Mouse (Mus musculus): ENCODE measurements around the gene Efhc1. TPM values are rescaled to one million over a fixed set of nuclear protein-coding genes. Genes with fewer than 3 reads are reported as not detected.
A peak's percentile ranks its signal among the peaks of the same experiment; 100 is the strongest.

Efhc1 gene
- polyA plus RNA-seq, 1 experiment from 2014 or later = 1.7 TPM

DNA sequence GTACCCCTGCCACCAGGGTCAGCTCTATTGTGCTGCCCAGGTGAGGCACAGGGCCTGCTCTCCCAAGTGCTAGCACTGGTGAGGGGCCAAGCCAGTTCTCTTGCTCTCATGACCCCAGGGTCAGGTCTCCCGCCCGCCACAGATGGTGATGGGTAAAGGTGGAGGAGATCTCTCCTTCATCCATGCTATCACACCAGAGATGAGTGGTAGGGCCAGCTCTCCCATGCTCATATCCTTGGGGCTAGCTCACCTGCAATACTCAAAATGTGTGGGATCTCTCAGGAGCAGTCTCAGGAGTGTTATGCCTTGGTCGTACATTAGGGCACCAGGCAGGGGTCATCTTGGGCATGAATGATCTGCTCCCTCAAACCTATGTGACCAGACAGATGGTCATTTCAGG lies 36.7 kb upstream of the Efhc1 start:
- ATAC-seq (ENCODE audit: low FRiP score, low TSS enrichment) = 0 out of 2 replicates have a peak, but pooled peaks have one; percentile 8
- Histone ChIP-seq H3K4me3 (ENCODE audit: low read depth, low read length) (no peak overlapping the region), H3K4me2 (replicated peaks; ENCODE audit: low read depth) (no peak overlapping the region), H3K4me1 (replicated peaks; ENCODE audit: control insufficient read depth, insufficient read depth) (0 out of 2 replicates have a peak, but pooled peaks cover 4% of the 10 kb centered on the region), H3K9me3 (ENCODE audit: control insufficient read depth, low read length) (no peaks in the 10 kb centered on the region), H3K9ac (ENCODE audit: low read length) (no peak overlapping the region), H3K27me3 (ENCODE audit: control insufficient read depth, insufficient read depth, low read length) (no peaks in the 10 kb centered on the region), H3K36me3 (ENCODE audit: control insufficient read depth, insufficient read depth, low read length) (no peaks in the 10 kb centered on the region), H3K27ac (replicated peaks) (no peak overlapping the region)
- 86% methylated on average over 3 of the region's 3 CpGs for WGBS
- no peak for TF ChIP-seq CTCF (IDR thresholded peaks at IDR 0.05; ENCODE audit: low read depth)
- TF ChIP-seq EP300 (optimal IDR thresholded peaks at IDR 0.05) = no peak
- no peak for DNase-seq (ENCODE audit: low spot score)

DNA sequence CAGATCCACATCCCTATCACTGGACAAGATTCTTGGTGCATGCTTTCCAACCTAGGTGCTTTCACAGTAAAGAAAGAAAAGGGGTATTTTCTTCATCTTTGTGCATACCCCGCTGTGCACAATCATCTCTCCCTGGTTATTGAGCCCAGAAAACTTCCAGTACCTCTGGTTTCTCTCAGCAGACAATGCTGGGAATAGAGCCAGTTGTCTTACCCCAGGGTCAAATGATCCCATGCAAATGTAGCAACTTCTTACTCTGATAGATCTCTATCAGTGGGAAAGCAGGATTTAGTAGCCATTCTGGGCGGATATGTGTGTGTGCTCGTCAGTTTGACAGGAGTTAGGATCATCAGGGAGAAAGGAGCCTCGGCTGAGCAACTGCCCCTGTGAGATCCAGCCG lies 35.8 kb upstream of the Efhc1 start:
- 66% methylated on average over 5 of the region's 5 CpGs for WGBS
- ATAC-seq (ENCODE audit: low FRiP score, low TSS enrichment) (no peak), DNase-seq (ENCODE audit: low spot score) (no peak)
- H3K4me2 ChIP-seq (replicated peaks; ENCODE audit: low read depth) = no peak overlapping the region
- no peaks in the 10 kb centered on the region for H3K36me3 ChIP-seq (ENCODE audit: control insufficient read depth, insufficient read depth, low read length)
- H3K4me3 ChIP-seq (ENCODE audit: low read depth, low read length) = no peak overlapping the region
- H3K27ac ChIP-seq (replicated peaks) = no peak overlapping the region
- 0 out of 2 replicates have a peak, but pooled peaks cover 4% of the 10 kb centered on the region for H3K4me1 ChIP-seq (replicated peaks; ENCODE audit: control insufficient read depth, insufficient read depth)
- H3K9ac ChIP-seq (ENCODE audit: low read length) = no peak overlapping the region
- TF ChIP-seq CTCF (IDR thresholded peaks at IDR 0.05; ENCODE audit: low read depth) (no peak), EP300 (optimal IDR thresholded peaks at IDR 0.05) (no peak)
- no peaks in the 10 kb centered on the region for H3K27me3 ChIP-seq (ENCODE audit: control insufficient read depth, insufficient read depth, low read length)
- H3K9me3 ChIP-seq (ENCODE audit: control insufficient read depth, low read length) = no peaks in the 10 kb centered on the region

DNA sequence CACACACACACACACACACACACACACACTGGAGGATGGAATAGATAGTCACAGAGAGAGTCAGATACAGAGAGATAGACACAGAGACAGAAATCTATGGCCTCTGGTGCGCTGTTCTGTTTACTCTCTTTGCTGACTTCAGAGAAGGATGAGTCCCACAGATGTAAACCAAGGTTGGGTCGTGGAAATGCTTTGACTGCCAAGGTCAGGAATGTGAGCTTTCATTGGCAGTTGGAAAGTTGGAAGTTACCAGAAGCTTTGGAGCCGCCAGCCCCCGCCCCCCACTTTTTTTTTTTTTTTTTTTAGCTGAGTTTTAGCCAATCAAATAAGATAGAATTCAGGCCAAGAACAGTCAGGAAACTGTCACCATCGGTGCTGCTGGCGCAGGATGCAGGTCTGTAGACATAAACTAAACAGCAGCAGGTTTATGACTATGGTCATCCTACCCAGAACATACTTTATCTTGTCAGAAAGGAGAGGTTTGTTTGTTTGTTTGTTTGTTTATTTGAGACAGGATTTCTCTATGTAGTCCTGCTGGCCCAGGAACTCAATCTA lies 33.9 kb upstream of the Efhc1 start:
- TF ChIP-seq EP300 (optimal IDR thresholded peaks at IDR 0.05) (no peak), CTCF (IDR thresholded peaks at IDR 0.05; ENCODE audit: low read depth) (no peak)
- Histone ChIP-seq H3K36me3 (ENCODE audit: control insufficient read depth, insufficient read depth, low read length) (no peaks in the 10 kb centered on the region), H3K27me3 (ENCODE audit: control insufficient read depth, insufficient read depth, low read length) (no peaks in the 10 kb centered on the region), H3K9ac (ENCODE audit: low read length) (no peak overlapping the region), H3K4me2 (replicated peaks; ENCODE audit: low read depth) (no peak overlapping the region), H3K27ac (replicated peaks) (no peak overlapping the region), H3K4me1 (replicated peaks; ENCODE audit: control insufficient read depth, insufficient read depth) (0 out of 2 replicates have a peak, but pooled peaks cover 1% of the 10 kb centered on the region), H3K4me3 (ENCODE audit: low read depth, low read length) (no peak overlapping the region), H3K9me3 (ENCODE audit: control insufficient read depth, low read length) (no peaks in the 10 kb centered on the region)
- DNase-seq (ENCODE audit: low spot score) (no peak), ATAC-seq (ENCODE audit: low FRiP score, low TSS enrichment) (no peak)
- WGBS = 75% methylated on average over 6 of the region's 6 CpGs

DNA sequence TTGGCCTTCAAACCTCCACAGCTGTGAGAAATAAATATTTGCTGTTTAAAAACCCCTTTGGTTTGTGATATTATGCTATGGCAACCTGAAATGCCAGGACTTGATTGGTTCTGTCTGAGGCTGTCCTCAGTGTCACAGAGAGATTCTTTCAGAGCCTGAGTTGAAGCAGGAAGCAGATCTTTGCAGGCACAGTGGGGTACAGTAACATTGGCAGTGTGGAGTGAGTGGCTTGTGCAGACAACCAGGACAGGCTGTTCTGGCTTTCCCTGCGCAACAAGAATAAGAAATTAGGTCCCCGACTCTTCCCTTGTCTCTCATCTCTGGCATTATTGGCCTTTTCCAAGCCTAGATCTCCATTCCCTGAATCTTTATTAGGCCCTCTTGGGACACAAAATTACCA lies 31.7 kb upstream of the Efhc1 start:
- H3K9me3 ChIP-seq (ENCODE audit: control insufficient read depth, low read length) = no peaks in the 10 kb centered on the region
- 82% methylated on average over 2 of the region's 2 CpGs for WGBS
- H3K27me3 ChIP-seq (ENCODE audit: control insufficient read depth, insufficient read depth, low read length) = no peaks in the 10 kb centered on the region
- no peak overlapping the region for H3K4me2 ChIP-seq (replicated peaks; ENCODE audit: low read depth)
- no peaks in the 10 kb centered on the region; the same call in 1 of the 2 replicates for H3K4me1 ChIP-seq (replicated peaks; ENCODE audit: control insufficient read depth, insufficient read depth)
- H3K36me3 ChIP-seq (ENCODE audit: control insufficient read depth, insufficient read depth, low read length) = no peaks in the 10 kb centered on the region
- H3K9ac ChIP-seq (ENCODE audit: low read length) = no peak overlapping the region
- H3K4me3 ChIP-seq (ENCODE audit: low read depth, low read length) = no peak overlapping the region
- no peak for TF ChIP-seq EP300 (optimal IDR thresholded peaks at IDR 0.05)
- TF ChIP-seq CTCF (IDR thresholded peaks at IDR 0.05; ENCODE audit: low read depth) = no peak
- DNase-seq (ENCODE audit: low spot score) = no peak
- no peak overlapping the region for H3K27ac ChIP-seq (replicated peaks)
- no peak for ATAC-seq (ENCODE audit: low FRiP score, low TSS enrichment)

DNA sequence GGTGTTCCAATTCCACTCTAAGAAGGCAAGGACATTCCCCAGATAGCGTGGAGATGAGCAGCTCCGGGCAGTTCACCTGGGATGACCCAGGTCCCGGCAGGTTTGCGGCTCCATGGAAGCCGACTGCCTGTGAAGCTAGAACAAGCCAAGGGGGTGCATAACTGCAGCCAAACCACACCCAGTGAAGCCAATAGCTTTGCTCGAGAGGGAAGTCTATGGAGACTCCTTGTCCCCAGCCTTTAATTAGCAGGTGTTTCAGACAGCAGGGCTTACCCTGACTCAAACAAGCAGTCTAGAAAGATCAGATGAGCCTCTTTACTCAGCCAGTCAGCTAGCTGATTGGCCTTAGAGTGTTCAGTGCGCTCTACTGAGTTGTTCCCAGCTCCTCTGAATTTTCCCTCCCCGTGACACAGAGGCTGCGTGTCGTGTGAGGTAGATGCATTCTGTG lies 30.3 kb upstream of the Efhc1 start:
- Histone ChIP-seq H3K4me2 (replicated peaks; ENCODE audit: low read depth) (no peak overlapping the region), H3K27ac (replicated peaks) (no peak overlapping the region), H3K9ac (ENCODE audit: low read length) (no peak overlapping the region), H3K4me3 (ENCODE audit: low read depth, low read length) (no peak overlapping the region), H3K4me1 (replicated peaks; ENCODE audit: control insufficient read depth, insufficient read depth) (no peaks in the 10 kb centered on the region; the same call in 1 of the 2 replicates), H3K9me3 (ENCODE audit: control insufficient read depth, low read length) (no peaks in the 10 kb centered on the region), H3K36me3 (ENCODE audit: control insufficient read depth, insufficient read depth, low read length) (no peaks in the 10 kb centered on the region), H3K27me3 (ENCODE audit: control insufficient read depth, insufficient read depth, low read length) (no peaks in the 10 kb centered on the region)
- no peak for ATAC-seq (ENCODE audit: low FRiP score, low TSS enrichment)
- no peak for DNase-seq (ENCODE audit: low spot score)
- 81% methylated on average over 10 of the region's 10 CpGs for WGBS
- no peak for TF ChIP-seq EP300 (optimal IDR thresholded peaks at IDR 0.05)
- no peak for TF ChIP-seq CTCF (IDR thresholded peaks at IDR 0.05; ENCODE audit: low read depth)

DNA sequence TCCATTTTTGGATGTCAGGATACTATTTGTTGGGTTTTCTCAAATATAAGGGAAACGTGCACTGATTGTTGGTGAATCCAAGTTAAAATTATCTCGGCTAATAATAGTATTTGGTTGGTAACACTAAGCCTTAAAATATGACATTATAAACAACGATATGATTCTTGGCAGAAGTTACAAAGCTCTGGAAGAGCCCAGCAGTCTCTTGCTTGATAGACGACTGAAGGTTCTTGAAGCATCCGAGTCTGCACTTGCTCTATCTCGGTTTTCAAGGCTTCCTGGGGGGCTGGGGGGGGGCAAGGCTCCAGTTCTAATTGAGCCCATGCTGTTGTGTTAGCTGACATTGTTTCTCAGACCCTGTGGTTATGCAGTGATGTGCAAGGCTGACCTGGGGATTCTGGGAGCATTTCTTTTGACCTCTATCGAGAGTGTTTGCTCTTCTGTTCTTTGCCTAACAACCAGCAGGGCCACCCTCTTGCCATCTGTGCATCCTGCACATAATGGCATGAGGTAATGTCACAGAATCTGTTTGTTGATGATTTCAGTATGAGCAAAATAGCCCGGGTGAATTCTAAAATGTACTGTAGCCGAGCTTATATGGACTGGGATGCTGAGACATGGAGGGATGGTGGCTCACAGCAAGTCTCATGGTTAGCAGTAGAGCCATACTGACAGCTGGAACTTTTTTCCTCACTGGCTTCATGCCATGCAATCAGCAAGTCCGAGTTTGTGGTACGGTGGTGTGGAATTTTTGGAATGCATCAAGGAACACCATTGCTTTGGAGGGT lies 28.6 kb upstream of the Efhc1 start:
- DNase-seq (ENCODE audit: low spot score) (no peak), ATAC-seq (ENCODE audit: low FRiP score, low TSS enrichment) (no peak)
- Histone ChIP-seq H3K9me3 (ENCODE audit: control insufficient read depth, low read length) (no peaks in the 10 kb centered on the region), H3K4me1 (replicated peaks; ENCODE audit: control insufficient read depth, insufficient read depth) (no peaks in the 10 kb centered on the region; the same call in 1 of the 2 replicates), H3K27ac (replicated peaks) (peak overlapping the region; percentile 20), H3K9ac (ENCODE audit: low read length) (no peak overlapping the region), H3K4me3 (ENCODE audit: low read depth, low read length) (no peak overlapping the region), H3K4me2 (replicated peaks; ENCODE audit: low read depth) (peak overlapping the region; percentile 38), H3K27me3 (ENCODE audit: control insufficient read depth, insufficient read depth, low read length) (no peaks in the 10 kb centered on the region), H3K36me3 (ENCODE audit: control insufficient read depth, insufficient read depth, low read length) (no peaks in the 10 kb centered on the region)
- 31% methylated on average over 11 of the region's 11 CpGs for WGBS
- no peak for TF ChIP-seq CTCF (IDR thresholded peaks at IDR 0.05; ENCODE audit: low read depth)
- no peak for TF ChIP-seq EP300 (optimal IDR thresholded peaks at IDR 0.05)
